Mouse (Mus musculus): Measurements from ENCODE around the gene Erc2. TPM values are rescaled to one million over a fixed set of nuclear protein-coding genes. Genes with fewer than 3 reads are reported as not detected.

Erc2 gene
- polyA plus RNA-seq, 2 experiments: 4.9 to 6.5 TPM

GRCm38 (mm10) chr14:27636556-27636955 is 14.3 kb downstream of the Erc2 start:
- H3K27me3 ChIP-seq (ENCODE audit: control insufficient read depth, insufficient read depth, low read length): no peaks in the 10 kb centered on the region
- no peak for ATAC-seq (ENCODE audit: low FRiP score, low read depth)
- no peak overlapping the region for H3K27ac ChIP-seq (replicated peaks; ENCODE audit: low read depth, low read length)
- H3K36me3 ChIP-seq (ENCODE audit: control insufficient read depth, insufficient read depth, low read length): no peaks in the 10 kb centered on the region
- 74% methylated on average over 2 of the region's 2 CpGs for WGBS
- H3K9ac ChIP-seq (ENCODE audit: low read depth, low read length, severe bottlenecking): no peak overlapping the region
- DNase-seq (ENCODE audit: low spot score): no peak
- H3K4me3 ChIP-seq (replicated peaks; ENCODE audit: low read length): no peak overlapping the region
- H3K4me2 ChIP-seq (replicated peaks; ENCODE audit: low read depth, low read length, severe bottlenecking): no peak overlapping the region
- H3K4me1 ChIP-seq (ENCODE audit: control insufficient read depth, insufficient read depth, low read length): no peaks in the 10 kb centered on the region
- no peaks in the 10 kb centered on the region for H3K9me3 ChIP-seq (ENCODE audit: control insufficient read depth, low read length)
- TF ChIP-seq POLR2A (IDR thresholded peaks at IDR 0.05; ENCODE audit: borderline replicate concordance, extremely low read depth, insufficient read depth, insufficient read length): no peak

- 86% methylated on average over 3 of the region's 3 CpGs for WGBS
- Histone ChIP-seq H3K4me3 (replicated peaks; ENCODE audit: low read length) (no peak overlapping the region), H3K4me1 (ENCODE audit: control insufficient read depth, insufficient read depth, low read length) (no peaks in the 10 kb centered on the region), H3K9me3 (ENCODE audit: control insufficient read depth, low read length) (no peaks in the 10 kb centered on the region), H3K36me3 (ENCODE audit: control insufficient read depth, insufficient read depth, low read length) (no peaks in the 10 kb centered on the region), H3K9ac (ENCODE audit: low read depth, low read length, severe bottlenecking) (no peak overlapping the region), H3K27ac (replicated peaks; ENCODE audit: low read depth, low read length) (no peak overlapping the region), H3K4me2 (replicated peaks; ENCODE audit: low read depth, low read length, severe bottlenecking) (no peak overlapping the region), H3K27me3 (ENCODE audit: control insufficient read depth, insufficient read depth, low read length) (no peaks in the 10 kb centered on the region)
- TF ChIP-seq POLR2A (IDR thresholded peaks at IDR 0.05; ENCODE audit: borderline replicate concordance, extremely low read depth, insufficient read depth, insufficient read length): no peak
- DNase-seq (ENCODE audit: low spot score) (no peak), ATAC-seq (ENCODE audit: low FRiP score, low read depth) (no peak)
Observed at GRCm38 (mm10) chr14:27641382-27641781, 19.2 kb downstream of the Erc2 start.

- WGBS: 46% methylated on average over 2 of the region's 2 CpGs
- no peaks in the 10 kb centered on the region for H3K27me3 ChIP-seq (ENCODE audit: control insufficient read depth, insufficient read depth, low read length)
- TF ChIP-seq POLR2A (IDR thresholded peaks at IDR 0.05; ENCODE audit: borderline replicate concordance, extremely low read depth, insufficient read depth, insufficient read length): no peak
- no peak overlapping the region for H3K27ac ChIP-seq (replicated peaks; ENCODE audit: low read depth, low read length)
- DNase-seq (ENCODE audit: low spot score) (no peak), ATAC-seq (ENCODE audit: low FRiP score, low read depth) (no peak)
- H3K9ac ChIP-seq (ENCODE audit: low read depth, low read length, severe bottlenecking): no peak overlapping the region
- no peak overlapping the region for H3K4me3 ChIP-seq (replicated peaks; ENCODE audit: low read length)
- H3K4me2 ChIP-seq (replicated peaks; ENCODE audit: low read depth, low read length, severe bottlenecking): no peak overlapping the region
- H3K36me3 ChIP-seq (ENCODE audit: control insufficient read depth, insufficient read depth, low read length): no peaks in the 10 kb centered on the region
- H3K4me1 ChIP-seq (ENCODE audit: control insufficient read depth, insufficient read depth, low read length): no peaks in the 10 kb centered on the region
- no peaks in the 10 kb centered on the region for H3K9me3 ChIP-seq (ENCODE audit: control insufficient read depth, low read length)
Observed at GRCm38 (mm10) chr14:27642981-27643380, 20.8 kb downstream of the Erc2 start.

GRCm38 (mm10) chr14:27654670-27655069 is 32.4 kb downstream of the Erc2 start:
- ATAC-seq (ENCODE audit: low FRiP score, low read depth) (no peak), DNase-seq (ENCODE audit: low spot score) (no peak)
- H3K4me2 ChIP-seq (replicated peaks; ENCODE audit: low read depth, low read length, severe bottlenecking): no peak overlapping the region
- no peak for TF ChIP-seq POLR2A (IDR thresholded peaks at IDR 0.05; ENCODE audit: borderline replicate concordance, extremely low read depth, insufficient read depth, insufficient read length)
- H3K9me3 ChIP-seq (ENCODE audit: control insufficient read depth, low read length): no peaks in the 10 kb centered on the region
- H3K4me3 ChIP-seq (replicated peaks; ENCODE audit: low read length): no peak overlapping the region
- H3K27ac ChIP-seq (replicated peaks; ENCODE audit: low read depth, low read length): no peak overlapping the region
- no peaks in the 10 kb centered on the region for H3K27me3 ChIP-seq (ENCODE audit: control insufficient read depth, insufficient read depth, low read length)
- no peak overlapping the region for H3K9ac ChIP-seq (ENCODE audit: low read depth, low read length, severe bottlenecking)
- no peaks in the 10 kb centered on the region for H3K4me1 ChIP-seq (ENCODE audit: control insufficient read depth, insufficient read depth, low read length)
- 27% methylated on average over 11 of the region's 11 CpGs for WGBS
- H3K36me3 ChIP-seq (ENCODE audit: control insufficient read depth, insufficient read depth, low read length): no peaks in the 10 kb centered on the region

DNA sequence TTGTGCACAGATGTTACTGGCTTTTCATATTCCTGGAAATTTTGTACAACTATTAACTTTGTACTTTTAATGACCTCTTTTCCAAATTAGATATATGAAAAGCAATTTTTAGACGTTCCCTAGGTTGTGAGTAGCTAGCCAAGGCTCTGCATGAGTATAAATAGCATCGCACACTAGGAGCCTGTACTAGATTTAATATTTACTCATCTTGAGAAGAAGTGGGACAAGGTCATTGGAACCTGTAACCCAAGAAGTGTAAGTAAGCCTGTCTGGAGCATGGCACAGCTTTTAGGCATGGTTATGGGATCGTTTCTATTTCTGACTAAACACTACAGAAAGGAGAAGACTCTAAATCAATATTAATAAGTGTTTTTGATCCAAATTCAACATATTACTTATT is 36.4 kb downstream of the Erc2 start:
- H3K9ac ChIP-seq (ENCODE audit: low read depth, low read length, severe bottlenecking): no peak overlapping the region

GRCm38 (mm10) chr14:27661466-27661865 is 39.2 kb downstream of the Erc2 start:
- WGBS: 53% methylated on average over 4 of the region's 4 CpGs
- Histone ChIP-seq H3K4me3 (replicated peaks; ENCODE audit: low read length) (no peak overlapping the region), H3K27me3 (ENCODE audit: control insufficient read depth, insufficient read depth, low read length) (no peaks in the 10 kb centered on the region), H3K9me3 (ENCODE audit: control insufficient read depth, low read length) (no peaks in the 10 kb centered on the region), H3K4me1 (ENCODE audit: control insufficient read depth, insufficient read depth, low read length) (peaks cover 14% of the 10 kb centered on the region; the same call in 1 of the 2 replicates), H3K9ac (ENCODE audit: low read depth, low read length, severe bottlenecking) (no peak overlapping the region), H3K4me2 (replicated peaks; ENCODE audit: low read depth, low read length, severe bottlenecking) (no peak overlapping the region), H3K36me3 (ENCODE audit: control insufficient read depth, insufficient read depth, low read length) (no peaks in the 10 kb centered on the region), H3K27ac (replicated peaks; ENCODE audit: low read depth, low read length) (no peak overlapping the region; the same call in 1 of the 2 replicates)
- TF ChIP-seq POLR2A (IDR thresholded peaks at IDR 0.05; ENCODE audit: borderline replicate concordance, extremely low read depth, insufficient read depth, insufficient read length): no peak
- DNase-seq (ENCODE audit: low spot score): peak; percentile 49
- ATAC-seq (ENCODE audit: low FRiP score, low read depth): no peak

More for the DNA sequence above, 36.4 kb downstream of the Erc2 start:
- no peak overlapping the region for H3K27ac ChIP-seq (replicated peaks; ENCODE audit: low read depth, low read length)
- no peaks in the 10 kb centered on the region for H3K36me3 ChIP-seq (ENCODE audit: control insufficient read depth, insufficient read depth, low read length)
- H3K9me3 ChIP-seq (ENCODE audit: control insufficient read depth, low read length): no peaks in the 10 kb centered on the region
- H3K4me2 ChIP-seq (replicated peaks; ENCODE audit: low read depth, low read length, severe bottlenecking): no peak overlapping the region
- TF ChIP-seq POLR2A (IDR thresholded peaks at IDR 0.05; ENCODE audit: borderline replicate concordance, extremely low read depth, insufficient read depth, insufficient read length): no peak
- ATAC-seq (ENCODE audit: low FRiP score, low read depth) (no peak), DNase-seq (ENCODE audit: low spot score) (no peak)
- H3K4me1 ChIP-seq (ENCODE audit: control insufficient read depth, insufficient read depth, low read length): peaks cover 14% of the 10 kb centered on the region; the same call in 1 of the 2 replicates
- H3K27me3 ChIP-seq (ENCODE audit: control insufficient read depth, insufficient read depth, low read length): no peaks in the 10 kb centered on the region
- 75% methylated on average over 3 of the region's 3 CpGs for WGBS
- no peak overlapping the region for H3K4me3 ChIP-seq (replicated peaks; ENCODE audit: low read length)

Measured in limb, embryonic 14.5 days (tissue).